Mouse (Mus musculus): ENCODE results near the gene Fam193a.

DNA sequence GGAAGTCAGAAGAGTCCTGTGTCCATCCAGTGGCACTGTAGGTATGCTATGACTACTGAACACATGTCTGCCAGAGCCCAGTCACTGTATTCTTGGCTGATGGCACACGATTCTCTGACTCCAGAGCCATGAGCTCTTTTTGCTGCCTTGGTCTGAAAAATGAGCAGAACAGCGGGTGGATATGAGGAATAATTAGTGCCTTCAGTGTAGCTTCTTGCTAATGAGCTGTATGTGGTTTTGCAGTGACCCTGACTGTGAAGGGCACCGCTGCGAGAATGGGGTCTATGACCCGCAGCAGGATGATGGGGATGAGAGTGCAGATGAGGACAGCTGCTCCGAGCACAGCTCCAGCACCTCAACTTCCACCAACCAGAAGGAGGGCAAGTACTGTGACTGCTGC is 92.1 kb downstream of the Fam193a start:
- TF ChIP-seq POLR2A (IDR thresholded peaks at IDR 0.05; ENCODE audit: low read depth, low read length): no peak
- TF ChIP-seq CTCF (IDR thresholded peaks at IDR 0.05; ENCODE audit: borderline replicate concordance, insufficient read depth, low read length): no peak

Measured in embryonic fibroblast, embryonic 13.5 days (primary cell).